7 mouse cellular contexts compared by ENCODE assay signal in genomic region chr11:52764894-52765677, GRCm38 (mm10). TPM values are rescaled to one million over a fixed set of nuclear protein-coding genes. Genes with fewer than 3 reads are reported as not detected.
DNase-seq lines count a peak whose midpoint lies in the region; ATAC-seq lines count a peak whose summit lies in the region.

No protein-coding gene starts in this region.

- H3K36me3 ChIP-seq in embryonic facial prominence, embryonic 10.5 days (replicated peaks), result no peaks in the 10 kb centered on the region
- no peaks in the 10 kb centered on the region for H3K36me3 ChIP-seq in heart, embryonic 14.5 days (ENCODE audit: control insufficient read depth, insufficient read depth, low read length)
- no peaks in the 10 kb centered on the region for H3K36me3 ChIP-seq in liver, embryonic 12.5 days

- H3K4me2 ChIP-seq in heart, embryonic 14.5 days (ENCODE audit: low read length), result peak overlapping the region; percentile 97
- peak overlapping the region; percentile 66 for H3K4me2 ChIP-seq in liver, embryonic 12.5 days

- under 1% methylated on average over 53 of the region's 53 CpGs for WGBS in embryonic facial prominence, embryonic 10.5 days
- under 1% methylated on average over 53 of the region's 53 CpGs for WGBS in heart, embryonic 14.5 days
- WGBS in liver, embryonic 12.5 days (ENCODE audit: insufficient replicate concordance), result 2% methylated on average over 53 of the region's 53 CpGs

- peak; percentile 34 to 60 for DNase-seq in left cerebral cortex, adult 18-20 months (ENCODE audit: low spot score in 2 of 2)
- DNase-seq in left cerebral cortex, adult 11 months (ENCODE audit: low spot score), result no peak
- DNase-seq in embryonic facial prominence, embryonic 10.5 days (ENCODE audit: low spot score), result peak; percentile 39
- DNase-seq in right cerebral cortex, adult 18-20 months, result peak; percentile 45

- peak overlapping the region; percentile 77 for H3K9ac ChIP-seq in heart, embryonic 14.5 days (ENCODE audit: low read length)
- H3K9ac ChIP-seq in liver, embryonic 12.5 days, result no peak overlapping the region; the same call in 1 of the 2 replicates

- no peak overlapping the region for H3K27ac ChIP-seq in embryonic facial prominence, embryonic 10.5 days (replicated peaks)
- peak overlapping the region in 1 of 2 experiments; percentile 53; a peak in 1 of 4 replicates for H3K27ac ChIP-seq in heart, embryonic 14.5 days (replicated peaks in 1 of 2; ENCODE audit: control insufficient read depth in 1 of 2, insufficient read depth in 1 of 2, low read depth in 2 of 2, low read length in 2 of 2)
- no peak overlapping the region for H3K27ac ChIP-seq in liver, embryonic 12.5 days

- peaks cover 20% of the 10 kb centered on the region for H3K4me1 ChIP-seq in embryonic facial prominence, embryonic 10.5 days
- peaks cover 3 to 7% of the 10 kb centered on the region in 2 experiments; a peak in 2 of 4 replicates for H3K4me1 ChIP-seq in heart, embryonic 14.5 days (ENCODE audit: control insufficient read depth in 2 of 2, insufficient read depth in 2 of 2, low read length in 2 of 2)
- no peaks in the 10 kb centered on the region; the same call in 1 of the 2 replicates for H3K4me1 ChIP-seq in liver, embryonic 12.5 days

- no peaks in the 10 kb centered on the region for H3K9me3 ChIP-seq in embryonic facial prominence, embryonic 10.5 days
- H3K9me3 ChIP-seq in heart, embryonic 14.5 days (ENCODE audit: control insufficient read depth, low read length), result no peaks in the 10 kb centered on the region
- no peaks in the 10 kb centered on the region for H3K9me3 ChIP-seq in liver, embryonic 12.5 days (replicated peaks)

- peaks cover 63% of the 10 kb centered on the region for H3K27me3 ChIP-seq in embryonic facial prominence, embryonic 10.5 days (replicated peaks; ENCODE audit: low read depth, poor library complexity, severe bottlenecking)
- H3K27me3 ChIP-seq in heart, embryonic 14.5 days (ENCODE audit: control insufficient read depth, insufficient read depth, low read length), result peaks cover 43% of the 10 kb centered on the region
- peaks cover 65% of the 10 kb centered on the region for H3K27me3 ChIP-seq in liver, embryonic 12.5 days (replicated peaks)

- no peak for ATAC-seq in heart, embryonic 14.5 days (ENCODE audit: insufficient number of reproducible peaks, insufficient read depth, low FRiP score, low read depth)
- ATAC-seq in liver, embryonic 12.5 days, result no peak
- no peak for ATAC-seq in activated CD4-positive, CD25-positive, alpha-beta regulatory T cell, adult 4 months

- H3K4me3 ChIP-seq in embryonic facial prominence, embryonic 10.5 days, result peak overlapping the region; percentile 67
- H3K4me3 ChIP-seq in heart, embryonic 14.5 days (ENCODE audit: control insufficient read depth in 1 of 2, insufficient read depth in 1 of 2, low read depth in 1 of 2, low read length in 2 of 2), result peak overlapping the region; percentile 66 to 70
- H3K4me3 ChIP-seq in liver, embryonic 12.5 days, result peak overlapping the region; percentile 42

RNA-seq across cellular contexts. Expression of gene Fstl4, which starts 0.7 kb away (rescaled TPM):
- 10 to 100 TPM; 30.0 to 36.2 TPM for total RNA-seq in left cerebral cortex, adult 18-20 months (2021)
- polyA plus RNA-seq in embryonic facial prominence, embryonic 10.5 days (2016; fragmentation: Nextera tagmentation; extraction: Ambion mirVana), result 1.2 and 1.3 TPM in 2 replicates
- polyA plus RNA-seq in heart, embryonic 14.5 days (2014; fragmentation: Nextera tagmentation; extraction: Ambion mirVana), result 6.0 and 6.3 TPM in 2 replicates
- polyA plus RNA-seq in liver, embryonic 12.5 days (2016; fragmentation: Nextera tagmentation; extraction: Ambion mirVana), result 0.27 and 0.29 TPM in 2 replicates
- not detected for polyA plus RNA-seq in activated CD4-positive, CD25-positive, alpha-beta regulatory T cell, adult 4 months (2017; shearing (Covaris generic))
